Mouse (Mus musculus): ENCODE measurements around the gene Gm44790.
"Not testable (repeated sequence)": the region's sequence is repeated elsewhere in the genome, so short reads cannot be mapped to it uniquely, and the experiment has no call there.

Gm44790 gene

DNA sequence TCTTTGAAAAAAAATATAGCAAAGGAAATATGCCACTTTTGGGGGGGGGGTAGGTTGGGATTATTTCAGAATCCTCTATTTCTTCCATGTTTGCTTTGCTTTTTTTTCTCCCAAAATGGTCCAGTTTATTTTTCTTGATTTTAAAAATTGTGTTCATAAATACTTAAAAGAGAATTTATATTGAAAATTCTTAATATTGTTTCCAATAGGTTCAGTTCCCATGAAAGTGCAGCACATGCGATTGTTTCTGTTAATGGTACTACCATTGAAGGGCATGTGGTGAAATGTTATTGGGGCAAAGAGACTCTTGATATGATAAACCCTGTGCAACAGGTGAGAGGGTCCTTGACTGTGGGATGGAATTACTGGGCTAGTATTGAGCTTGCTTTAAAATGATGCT is at the start of gene Gm44790:
Gene Gm44790, plus strand, starts transcription at position 301 of the 400 bp plus-strand sequence.
- DNase-seq (ENCODE audit: low read depth, low spot score): no peak

DNA sequence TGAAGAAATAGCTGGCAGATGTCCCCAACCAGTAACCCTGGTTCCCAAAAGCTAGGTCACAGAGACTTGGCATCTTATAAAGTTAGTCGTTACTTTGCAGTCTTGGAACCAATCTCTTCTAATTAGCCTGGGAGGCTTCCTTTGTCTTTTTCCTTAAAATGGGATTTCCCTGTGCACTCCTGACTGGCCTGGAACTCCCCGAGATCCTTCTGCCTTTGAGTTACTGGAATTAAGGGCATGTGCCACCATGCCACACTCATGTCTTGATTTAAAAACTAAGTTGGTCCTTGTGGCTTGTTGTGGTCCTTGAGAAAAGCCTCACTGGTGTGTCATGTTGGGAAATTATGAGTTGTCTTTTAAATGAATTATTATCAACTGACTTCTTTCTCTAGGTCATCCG is 48.1 kb upstream of the Gm44790 start:
- no peak for DNase-seq (ENCODE audit: low read depth, low spot score)

DNA sequence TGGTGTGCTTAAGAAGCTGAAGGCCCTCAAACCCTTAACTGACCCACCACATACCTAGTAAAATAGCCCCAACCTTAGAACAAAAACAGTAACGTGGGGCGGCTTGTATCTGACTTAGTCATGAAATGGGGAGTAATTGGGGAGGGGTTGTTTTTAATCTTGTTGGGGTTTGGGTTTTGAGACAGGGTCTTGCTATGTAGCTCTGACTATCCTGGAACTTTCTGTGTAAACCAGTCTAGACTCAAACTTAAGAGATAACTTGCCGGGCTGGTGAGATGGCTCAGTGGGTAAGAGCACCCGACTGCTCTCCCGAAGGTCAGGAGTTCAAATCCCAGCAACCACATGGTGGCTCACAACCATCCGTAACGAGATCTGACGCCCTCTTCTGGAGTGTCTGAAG is 46.3 kb upstream of the Gm44790 start:
- not testable (repeated sequence) for DNase-seq (ENCODE audit: low read depth, low spot score)

DNA sequence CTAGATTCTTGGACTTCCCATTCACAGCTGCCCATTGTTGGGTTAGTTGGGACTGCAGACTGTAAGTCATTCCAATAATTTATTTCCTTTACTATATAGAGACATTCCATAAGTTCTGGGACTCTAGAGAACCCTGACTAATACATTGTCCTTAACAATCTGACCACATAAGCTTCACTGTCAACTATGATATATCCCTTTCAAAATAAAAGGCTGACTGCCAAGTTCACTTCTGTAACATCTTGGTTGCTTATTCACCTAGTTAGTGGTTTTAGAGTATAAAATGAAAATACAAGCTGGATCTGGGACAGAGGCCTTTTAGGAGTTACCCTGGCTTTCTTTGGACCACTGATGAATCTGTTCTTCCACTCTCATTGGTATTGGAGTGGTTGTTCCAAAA is 43.9 kb upstream of the Gm44790 start:
- DNase-seq (ENCODE audit: low read depth, low spot score): no peak

DNA sequence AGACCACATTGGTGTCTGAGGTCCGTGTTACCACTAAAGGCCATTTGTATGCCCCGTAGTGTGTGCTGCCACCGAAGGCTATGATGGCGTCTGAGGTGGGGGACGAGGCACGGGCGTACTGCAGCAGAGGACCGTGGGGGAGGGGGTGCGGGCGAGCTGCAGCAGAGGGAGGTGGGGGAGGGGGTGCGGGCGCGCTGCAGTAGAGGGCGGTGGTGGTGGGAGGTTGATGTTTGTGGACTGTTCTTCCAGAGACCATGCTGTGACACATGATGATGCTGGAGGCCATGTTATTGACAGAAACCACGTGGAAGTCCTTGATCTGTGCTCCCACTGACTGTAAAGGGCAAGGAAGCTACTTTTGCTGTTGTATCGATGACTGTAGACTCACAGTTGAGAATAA is 43.1 kb upstream of the Gm44790 start:
- DNase-seq (ENCODE audit: low read depth, low spot score): no peak

DNA sequence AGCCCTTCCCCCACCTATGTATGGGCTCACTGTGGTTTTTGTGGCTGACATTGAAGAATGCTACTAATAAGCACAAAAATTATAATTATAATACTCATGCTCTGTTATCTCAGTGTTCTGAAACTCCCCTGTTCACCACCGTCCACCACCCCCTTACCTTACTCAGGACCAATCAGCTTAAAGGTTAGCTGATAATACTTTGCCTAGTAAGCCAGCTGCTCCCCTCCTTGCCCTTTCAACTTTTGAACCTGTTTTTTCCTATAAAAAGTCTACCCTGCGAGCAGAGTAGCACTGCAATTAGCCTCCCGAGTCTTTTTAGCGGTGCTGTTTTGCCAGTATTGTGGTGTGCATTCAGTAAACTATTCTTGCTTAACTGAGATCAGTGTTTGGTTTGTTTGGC is 41.8 kb upstream of the Gm44790 start:
- no peak for DNase-seq (ENCODE audit: low read depth, low spot score)

DNA sequence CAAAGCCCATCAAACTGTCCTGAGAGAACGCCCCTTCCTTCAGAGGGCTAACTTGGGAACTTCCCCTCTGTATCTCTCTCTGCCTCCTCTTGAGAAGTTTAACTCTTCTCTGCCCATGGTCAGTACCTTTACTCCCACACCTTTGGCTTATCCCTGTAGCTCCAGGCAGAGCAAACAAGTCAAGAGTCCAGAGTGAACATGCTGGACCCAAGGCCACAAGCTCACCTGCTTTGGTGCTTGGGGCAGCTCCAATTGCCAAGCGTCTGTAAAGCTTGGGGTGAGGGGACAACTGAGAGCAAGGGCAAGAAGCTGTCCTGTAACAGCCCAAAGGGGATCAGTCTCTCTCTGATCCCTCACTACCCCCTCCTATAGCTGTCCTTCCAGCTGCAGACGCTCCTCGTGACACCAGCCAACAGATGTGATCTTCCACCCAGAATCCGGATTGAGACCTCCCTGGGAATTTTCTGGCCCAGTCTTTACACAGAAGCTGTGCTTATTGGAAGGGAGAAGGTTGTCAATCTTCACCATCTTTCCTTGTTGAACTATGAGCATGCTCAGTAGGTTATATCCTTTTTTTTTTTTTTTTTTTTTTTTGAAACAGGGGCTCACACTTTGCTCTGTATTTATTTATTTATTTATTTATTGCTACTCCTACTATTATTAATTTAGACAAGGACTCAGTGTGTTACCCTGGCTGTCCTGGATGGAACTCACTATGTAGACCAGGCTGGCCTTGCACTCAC is 40.9 kb upstream of the Gm44790 start:
- DNase-seq (ENCODE audit: low read depth, low spot score): no peak

DNA sequence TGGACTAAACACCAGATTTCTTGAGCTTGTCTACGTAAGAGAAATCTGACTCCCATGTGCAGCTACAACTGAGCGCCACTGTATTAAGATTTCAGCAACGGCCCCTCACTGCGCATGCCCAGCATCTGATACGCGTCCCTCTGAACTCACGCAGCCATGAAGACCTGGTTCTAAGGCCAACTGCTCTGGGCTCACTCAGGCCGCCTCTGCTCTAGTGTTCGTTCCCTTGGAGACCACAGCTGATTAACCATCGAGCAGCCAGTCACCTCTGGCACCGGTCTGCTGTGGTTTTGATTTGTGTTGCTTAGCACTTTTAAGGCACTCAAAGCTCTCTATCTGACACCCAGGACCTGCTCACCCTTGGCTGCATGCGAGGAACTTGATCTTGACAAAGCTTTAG is 39.1 kb upstream of the Gm44790 start:
- no peak for DNase-seq (ENCODE audit: low read depth, low spot score)

DNA sequence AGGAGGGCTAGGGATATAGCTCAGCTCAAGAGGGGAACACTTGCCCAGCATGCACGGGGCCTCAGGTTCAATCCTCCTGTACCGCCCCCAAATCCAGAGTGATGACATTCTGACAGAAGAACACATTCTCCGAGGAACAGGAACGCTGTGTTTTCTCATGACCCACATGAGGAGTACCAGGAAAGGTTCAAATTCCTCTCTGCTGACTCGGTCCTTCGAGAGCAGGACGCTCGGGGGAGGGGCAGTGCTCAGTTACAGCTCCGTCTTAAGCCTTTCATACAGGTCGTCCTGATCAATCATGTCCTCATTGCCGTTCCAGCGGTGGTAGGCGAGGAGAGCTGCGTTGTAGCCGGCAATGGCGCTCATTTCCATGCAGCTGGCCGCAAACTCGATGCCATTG is 38.0 kb upstream of the Gm44790 start:
- no peak for DNase-seq (ENCODE audit: low read depth, low spot score)

DNA sequence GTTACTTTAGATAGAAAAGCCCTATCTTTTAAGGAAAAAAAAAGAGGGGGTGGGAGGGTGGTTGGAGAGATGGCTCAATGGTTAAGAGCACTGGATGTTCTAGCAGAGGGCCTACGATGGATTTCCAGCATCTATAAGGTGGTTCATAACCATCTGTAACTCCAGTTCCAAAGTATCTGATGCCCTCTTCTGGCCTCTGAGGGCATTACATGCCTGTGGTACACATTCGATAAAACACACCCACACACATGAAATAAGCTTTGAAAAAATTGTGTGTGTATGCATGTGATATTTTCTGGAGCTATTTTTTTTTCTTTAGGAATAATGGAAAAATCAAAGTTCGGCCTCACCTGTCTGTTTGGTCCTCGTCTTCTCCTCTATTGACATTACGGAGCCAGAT is 35.1 kb upstream of the Gm44790 start:
- peak; percentile 37 for DNase-seq (ENCODE audit: low read depth, low spot score)

DNA sequence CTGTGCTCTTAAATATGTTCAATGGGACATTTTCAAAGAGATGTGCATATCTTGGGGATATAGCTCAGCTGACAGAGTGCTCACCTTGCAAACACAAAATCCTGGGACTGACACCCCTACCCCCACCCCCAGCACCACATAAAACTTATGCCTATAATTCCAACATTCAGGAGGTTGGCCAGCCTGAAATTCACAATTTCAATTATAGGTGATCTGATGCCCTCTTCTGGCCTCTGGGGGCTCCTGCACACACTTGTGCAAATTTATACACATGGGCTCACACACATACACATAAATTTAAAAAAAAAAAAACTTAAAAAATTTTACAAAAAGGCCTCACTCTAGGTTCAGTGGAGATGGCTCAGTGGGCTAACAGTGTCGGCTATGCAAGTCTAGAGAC is 33.3 kb upstream of the Gm44790 start:
- no peak for DNase-seq (ENCODE audit: low read depth, low spot score)

DNA sequence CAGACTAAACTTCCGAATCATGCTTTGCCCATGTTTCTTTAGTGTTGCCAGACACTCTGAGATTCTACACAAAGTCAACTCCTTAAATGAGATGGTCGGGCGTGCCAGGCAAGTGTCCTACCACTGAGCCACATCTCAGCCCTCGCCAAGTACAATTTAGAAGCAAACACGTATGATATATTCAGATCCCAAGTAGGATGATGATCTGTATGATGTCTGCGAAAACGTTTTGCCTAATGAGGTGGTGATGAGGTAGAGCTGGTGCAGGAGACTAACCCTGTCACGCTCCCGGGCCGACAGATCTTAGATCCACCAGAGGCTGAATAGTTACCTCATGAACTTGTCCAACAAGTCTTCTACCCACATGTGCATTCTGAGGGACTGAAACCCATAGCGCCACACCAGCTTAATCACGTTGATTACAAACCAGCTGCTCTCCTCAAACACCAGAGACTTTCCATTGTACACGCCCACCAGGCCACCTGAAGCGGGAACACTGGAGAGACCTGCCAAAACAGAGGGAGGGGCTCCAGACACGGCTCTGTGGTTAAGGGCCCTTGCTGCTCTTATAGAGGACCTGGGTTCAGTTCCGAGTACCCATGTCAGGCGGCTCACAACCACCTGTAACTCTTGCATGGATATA is 32.3 kb upstream of the Gm44790 start:
- DNase-seq (ENCODE audit: low read depth, low spot score): no peak

DNA sequence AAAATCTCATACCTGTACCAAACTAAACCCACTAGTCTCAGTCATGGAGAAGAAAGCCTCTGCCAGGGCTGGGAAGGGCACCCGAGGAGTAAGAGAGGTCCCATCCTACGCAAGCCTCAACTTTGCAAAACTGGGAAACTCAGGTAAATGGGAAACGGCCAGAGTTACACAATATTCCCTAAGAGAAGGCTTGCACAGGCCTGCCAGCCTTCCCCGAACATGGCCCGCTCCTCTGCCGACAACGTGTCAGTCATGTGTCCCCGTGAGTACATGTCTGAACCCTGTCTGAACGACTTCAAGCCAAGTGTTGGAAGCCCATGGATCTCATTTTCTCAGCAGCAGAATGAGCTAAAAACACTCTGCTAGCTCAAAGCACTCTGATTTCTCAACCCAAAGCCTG is 31.4 kb upstream of the Gm44790 start:
- no peak for DNase-seq (ENCODE audit: low read depth, low spot score)

DNA sequence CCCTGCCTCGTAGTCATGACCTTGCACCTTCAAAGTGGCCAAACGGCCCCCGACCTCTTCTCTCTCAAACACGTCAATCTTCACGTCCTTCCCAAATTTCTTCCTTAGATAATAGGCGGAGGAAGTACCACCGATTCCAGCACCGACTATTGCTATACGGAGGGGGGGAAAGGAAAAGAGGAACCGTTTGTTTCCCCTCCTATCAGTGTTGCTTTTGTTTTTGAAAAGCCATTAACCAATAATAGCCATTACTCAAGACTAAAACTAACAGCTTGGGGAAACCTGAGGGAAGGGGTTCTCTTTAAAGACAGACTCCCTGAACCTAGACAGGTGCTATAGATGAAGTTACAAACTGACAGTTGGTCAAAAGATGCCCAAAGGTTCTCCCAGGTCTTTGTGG is 30.5 kb upstream of the Gm44790 start:
- peak; percentile 66 for DNase-seq (ENCODE audit: low read depth, low spot score)

DNA sequence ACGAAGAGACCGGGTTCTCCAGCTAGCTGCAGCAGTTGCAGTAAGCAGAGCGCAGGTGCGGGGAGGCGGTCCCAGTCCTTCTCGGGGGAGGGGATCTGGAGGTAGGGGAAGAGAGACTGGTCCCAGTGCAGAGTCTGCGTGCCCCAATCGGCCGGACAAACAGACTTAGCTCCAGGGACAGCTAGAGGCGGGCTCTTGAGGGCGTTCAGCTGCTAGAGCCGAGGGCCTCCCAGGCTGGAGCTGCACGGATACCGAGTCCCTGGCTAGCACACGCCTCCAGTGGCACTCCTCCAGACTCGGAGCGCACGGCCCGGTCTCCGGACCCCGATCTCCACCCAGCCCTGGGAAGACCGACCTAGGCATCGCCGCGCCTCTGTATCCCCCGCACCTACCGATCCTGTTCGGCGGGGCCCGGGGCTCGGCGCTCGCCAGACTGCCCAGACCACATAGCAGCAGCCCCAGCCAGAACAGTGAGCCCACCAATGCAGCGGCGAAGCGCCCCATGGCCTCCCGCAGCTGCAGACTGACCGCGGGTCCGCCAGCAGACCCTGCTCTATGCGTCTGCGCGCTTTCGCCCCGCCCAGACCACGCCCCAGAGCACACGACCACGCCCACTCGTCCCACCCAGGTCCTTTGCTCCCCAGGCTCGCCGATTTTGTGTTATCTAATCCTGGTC is 29.7 kb upstream of the Gm44790 start, which contains the start of gene Pcyox1:
Gene Pcyox1, minus strand, starts transcription at position 574 of the 676 bp plus-strand sequence.
- peak; percentile 92 for DNase-seq (ENCODE audit: low read depth, low spot score)

DNA sequence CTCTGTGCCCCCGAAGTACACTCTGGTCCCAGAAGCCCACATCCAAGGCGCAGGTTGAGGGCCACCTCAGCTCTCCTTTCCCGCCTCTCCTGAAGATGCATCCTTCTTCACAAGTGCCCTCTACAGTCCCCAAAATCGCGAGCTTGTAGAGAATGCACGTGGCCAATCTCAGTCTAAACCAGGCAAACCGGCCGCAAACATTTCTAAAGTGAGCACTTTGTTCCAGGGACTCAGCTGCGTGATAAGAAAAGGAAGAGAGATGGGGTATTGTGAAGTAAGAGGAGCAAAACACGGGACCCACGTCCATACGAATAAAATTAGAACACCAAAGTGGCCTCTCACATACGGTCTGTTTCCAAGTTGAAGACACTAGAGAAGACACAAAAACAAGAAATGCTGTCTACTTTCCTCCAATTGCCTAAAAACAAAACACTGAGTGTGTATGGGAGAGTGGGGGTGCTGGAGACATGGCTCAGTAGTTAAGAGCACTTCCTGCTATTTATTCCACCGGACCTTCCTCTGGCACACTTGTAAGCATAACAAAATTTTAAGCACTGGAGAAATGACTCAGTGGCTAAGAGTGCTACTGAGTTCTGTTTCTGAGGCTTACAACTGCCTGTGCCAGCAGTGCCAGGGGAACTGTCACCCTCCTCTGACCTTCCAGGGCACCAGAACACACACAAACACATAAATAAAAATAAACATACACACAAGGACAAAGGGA is 29.0 kb upstream of the Gm44790 start:
- DNase-seq (ENCODE audit: low read depth, low spot score): no peak

DNA sequence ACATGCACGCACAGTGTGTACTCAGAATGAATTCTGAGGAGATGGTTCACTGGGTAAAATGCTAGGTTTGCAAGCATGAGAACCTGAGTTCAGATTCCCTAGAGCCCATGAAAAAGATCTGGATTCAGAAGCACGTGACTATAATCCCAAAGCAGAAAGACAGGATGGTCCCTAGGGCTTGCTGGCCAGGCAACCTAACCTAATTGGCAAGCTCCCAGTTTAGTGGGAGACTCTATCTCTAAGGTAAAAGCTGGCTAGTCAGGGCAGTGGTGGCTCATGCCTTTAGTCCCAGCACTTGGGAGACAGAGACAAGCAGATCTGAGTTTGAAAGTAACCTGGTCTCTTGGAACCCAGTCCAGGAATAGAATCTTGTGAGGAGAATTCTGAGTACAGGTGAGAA is 27.5 kb upstream of the Gm44790 start:
- DNase-seq (ENCODE audit: low read depth, low spot score): no peak

DNA sequence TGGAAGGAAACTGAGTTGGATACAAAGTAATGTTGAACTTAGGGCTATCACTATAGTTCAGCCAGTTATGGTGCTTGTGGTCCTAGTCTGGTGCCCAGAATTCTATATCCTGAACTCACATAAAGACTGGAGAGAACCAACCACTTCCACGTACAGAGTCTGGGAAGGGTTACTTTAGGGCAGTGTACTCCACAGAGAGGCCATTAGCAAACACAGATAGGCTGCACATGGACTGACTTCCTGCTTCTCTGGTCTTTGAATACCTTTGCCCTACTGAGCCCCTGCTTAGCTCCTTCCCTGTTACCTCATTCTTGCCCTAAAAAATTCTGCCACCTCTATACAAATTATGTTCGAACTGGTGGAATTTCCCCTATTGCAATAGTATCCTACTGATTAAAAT is 26.5 kb upstream of the Gm44790 start:
- DNase-seq (ENCODE audit: low read depth, low spot score): no peak

DNA sequence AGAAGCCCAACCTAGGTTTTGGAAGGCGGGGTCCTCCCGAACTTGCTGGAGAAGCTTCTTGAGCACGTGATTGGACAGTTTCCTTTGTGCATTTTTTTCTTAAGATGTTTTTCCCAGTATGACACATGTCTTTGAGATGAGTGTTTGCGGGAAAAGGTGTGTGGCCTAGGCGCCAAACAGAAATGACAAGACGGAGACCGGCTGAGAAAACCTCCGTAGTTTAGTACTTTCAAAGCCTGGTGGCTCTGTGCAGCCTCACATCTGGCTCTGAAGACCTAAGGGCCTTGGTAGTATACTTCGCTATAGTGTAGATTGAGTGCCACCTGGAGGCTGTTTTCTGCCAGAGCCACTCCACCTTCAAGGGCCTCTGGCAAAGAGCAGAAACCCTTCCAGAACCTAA is 25.5 kb upstream of the Gm44790 start:
- peak; percentile 87 for DNase-seq (ENCODE audit: low read depth, low spot score)

DNA sequence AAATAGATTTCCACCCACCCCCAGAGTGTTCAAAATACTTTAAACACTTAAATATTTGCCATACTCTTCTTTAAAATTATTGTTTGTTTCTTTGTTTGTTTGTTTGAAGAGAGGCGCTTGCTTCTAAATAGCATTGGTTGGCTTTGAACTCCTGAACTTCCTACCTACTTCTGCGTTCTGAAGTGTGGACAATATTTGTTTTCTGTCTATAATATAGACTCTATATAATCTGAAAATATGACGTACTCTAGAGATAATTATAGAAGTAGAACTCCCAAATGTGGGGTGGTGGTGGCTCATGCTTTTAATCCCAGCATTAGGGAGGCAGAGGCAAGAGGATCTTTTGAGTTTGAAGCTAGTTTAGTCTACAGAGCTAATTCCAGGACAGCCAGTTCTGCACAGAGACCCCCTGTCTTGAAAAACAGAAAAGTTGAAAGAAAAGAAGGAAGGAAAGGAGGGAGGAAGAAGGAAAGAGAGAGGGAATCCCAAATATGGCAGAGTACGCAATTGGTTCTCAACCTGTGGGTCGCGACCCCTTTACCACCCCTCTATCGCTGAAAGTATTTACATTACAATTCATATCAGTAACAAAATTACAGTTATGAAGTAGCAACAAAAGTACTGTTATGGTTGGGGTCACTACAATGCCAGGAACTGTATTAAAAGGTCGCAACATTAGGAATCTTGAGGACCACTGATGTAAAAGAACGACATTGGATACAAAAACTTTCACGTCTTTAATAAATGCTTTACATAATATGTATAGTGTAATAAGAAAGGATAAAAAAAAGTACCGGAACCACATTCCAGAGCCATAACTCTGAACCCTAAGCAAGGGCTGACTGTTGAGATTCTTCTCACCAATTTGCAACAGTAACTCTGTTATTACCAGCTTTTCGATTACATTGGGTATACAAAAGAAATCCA is 23.5 kb upstream of the Gm44790 start:
- DNase-seq (ENCODE audit: low read depth, low spot score): peak; percentile 48

DNA sequence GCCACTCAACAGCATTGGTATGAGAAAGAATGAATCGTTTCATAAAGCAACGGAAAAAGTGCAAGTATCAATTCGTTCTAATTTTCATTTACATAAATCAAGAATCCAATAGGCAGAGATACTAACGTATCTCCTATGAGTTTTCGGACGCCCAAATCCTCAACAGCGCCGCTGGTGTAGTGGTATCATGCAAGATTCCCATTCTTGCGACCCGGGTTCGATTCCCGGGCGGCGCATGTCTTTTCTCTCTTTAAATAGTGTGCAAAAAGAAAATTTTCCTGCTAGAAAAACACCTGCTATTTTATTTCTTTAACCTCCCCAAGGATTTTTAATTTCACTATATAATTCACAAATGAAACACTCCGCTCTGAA is 22.7 kb upstream of the Gm44790 start:
- DNase-seq (ENCODE audit: low read depth, low spot score): peak; percentile 93
